Mouse (Mus musculus): Measurements from ENCODE around the gene Arpin. TPM values are rescaled to one million over a fixed set of nuclear protein-coding genes. Genes with fewer than 3 reads are reported as not detected.

Arpin gene
- total RNA-seq, 2 experiments from 2014 or later = 2.3 to 3.1 TPM

GRCm38 (mm10) chr7:79894790-79895189 is 40.4 kb downstream of the Arpin start:
- DNase-seq (ENCODE audit: low spot score) = no peak

DNA sequence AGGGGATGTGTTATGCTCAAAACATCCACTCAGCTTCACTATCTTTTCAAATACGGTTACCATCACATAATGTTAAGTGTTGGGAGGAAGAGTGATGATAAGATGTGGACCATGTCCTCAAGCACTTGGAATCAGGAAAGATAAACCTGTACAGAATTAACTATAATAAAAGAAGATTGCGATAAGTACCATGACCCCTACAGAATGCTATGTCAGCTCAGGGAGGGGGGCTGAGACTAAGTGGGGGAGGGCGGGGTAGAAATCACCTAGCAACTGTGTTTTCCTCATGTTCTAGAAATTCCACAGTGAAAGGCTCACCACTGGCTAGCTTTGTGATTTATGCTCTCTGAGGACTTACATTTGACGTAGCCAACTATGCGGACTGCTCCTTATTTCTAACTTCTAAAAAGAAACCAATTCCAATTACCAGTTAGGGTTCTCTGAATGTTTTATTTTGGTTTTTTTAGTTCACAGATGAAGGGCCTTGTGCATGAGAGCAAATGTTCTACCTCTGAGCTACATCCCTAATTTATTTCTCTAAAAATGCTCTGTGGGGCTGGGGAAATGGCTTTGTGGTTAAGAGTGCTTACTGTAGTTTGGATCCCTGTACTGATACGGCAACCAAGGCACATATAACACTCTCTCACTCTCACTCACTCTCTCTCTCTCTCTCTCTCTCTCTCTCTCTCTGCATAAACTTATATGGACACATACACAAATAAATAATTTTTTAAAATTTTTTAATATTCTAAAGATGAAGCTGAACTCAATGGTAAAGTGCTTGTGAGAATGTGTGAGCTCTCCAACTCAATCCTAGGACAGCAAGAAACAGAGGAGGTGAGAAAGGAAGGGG is 42.4 kb downstream of the Arpin start:
- DNase-seq (ENCODE audit: low spot score) = no peak

- DNase-seq (ENCODE audit: low spot score) = no peak
Observed at GRCm38 (mm10) chr7:79890436-79891221, 44.5 kb downstream of the Arpin start.

DNA sequence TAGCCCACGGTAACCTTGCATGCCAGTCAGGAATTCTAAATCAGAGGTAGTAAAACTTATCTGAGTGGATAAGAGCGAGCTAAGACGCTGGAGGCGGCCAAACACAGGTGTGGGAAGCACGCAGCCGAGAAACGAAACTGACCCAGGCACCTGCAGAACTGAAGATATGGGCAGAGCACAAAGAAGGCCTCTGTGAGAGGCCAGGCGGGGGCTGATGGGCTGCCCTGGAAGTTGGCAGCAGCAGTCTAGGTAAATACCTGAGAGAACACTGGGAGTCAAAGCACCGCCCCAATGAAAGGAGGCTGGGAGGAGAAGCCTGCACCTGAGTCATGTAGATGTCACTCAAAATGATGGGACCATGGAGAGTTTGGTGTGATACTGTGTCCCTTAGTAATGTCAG is 46.6 kb downstream of the Arpin start:
- DNase-seq (ENCODE audit: low spot score) = no peak

- no peak for DNase-seq (ENCODE audit: low spot score)
Observed at GRCm38 (mm10) chr7:79883613-79884334, 51.4 kb downstream of the Arpin start.

- no peak for DNase-seq (ENCODE audit: low spot score)
Observed at GRCm38 (mm10) chr7:79881901-79882300, 53.3 kb downstream of the Arpin start.

DNA sequence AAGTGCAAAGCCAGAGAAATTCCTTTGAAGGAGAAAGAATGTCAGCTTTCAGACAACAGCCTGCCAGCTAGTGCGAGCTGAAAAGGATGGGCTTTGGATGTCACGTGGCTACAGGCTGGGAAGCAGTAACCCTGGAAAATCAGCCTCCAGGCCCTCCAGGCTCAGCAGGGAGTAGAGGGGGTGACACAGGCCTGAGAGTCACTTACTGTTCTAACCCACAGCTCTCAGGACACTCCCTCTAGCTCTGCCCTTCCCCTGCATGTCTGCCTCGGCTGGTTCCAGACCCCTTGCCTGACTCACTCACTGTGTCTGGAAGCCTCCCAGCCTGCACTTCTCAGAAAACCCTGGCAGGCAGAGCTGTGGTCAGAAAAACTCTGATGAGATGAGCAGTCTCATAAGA is 54.2 kb downstream of the Arpin start:
- DNase-seq (ENCODE audit: low spot score) = peak; percentile 44

DNA sequence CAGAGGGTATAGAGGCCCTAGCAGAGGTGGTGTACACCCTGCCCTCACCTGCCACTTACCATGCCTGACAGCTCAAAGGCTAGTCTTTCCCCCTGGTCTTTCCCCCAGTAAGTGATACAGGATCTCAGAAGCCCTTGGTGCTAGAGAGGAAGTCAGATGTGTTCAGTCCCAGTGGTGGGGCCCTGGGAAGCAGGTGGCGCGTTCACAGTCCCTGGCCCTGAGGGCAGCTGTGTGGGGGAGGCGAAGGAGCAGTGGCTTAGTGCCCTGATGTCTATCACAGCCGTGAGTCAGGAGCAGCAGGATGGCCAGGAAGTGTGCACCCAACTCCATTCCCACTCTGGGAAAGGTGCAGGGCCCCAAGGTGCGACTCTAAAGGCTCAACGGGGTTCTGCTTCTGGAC is 55.1 kb downstream of the Arpin start:
- no peak for DNase-seq (ENCODE audit: low spot score)

GRCm38 (mm10) chr7:79878455-79879025 is 56.6 kb downstream of the Arpin start:
- DNase-seq (ENCODE audit: low spot score) = no peak

Small RNA genes lying within 50 kb of the gene (microRNA-seq; reads per million reads assigned to microRNA genes)
- gene Gm24541 = not detected

Other genes starting within 250 kb of the Arpin start
- under 1 TPM; 0.27 to 0.40 TPM for gene Kif7, start 219.6 kb downstream of the Arpin start, total RNA-seq (2021)
- 10 to 100 TPM; 10.3 to 18.3 TPM for gene Plin1, start 202.5 kb downstream of the Arpin start, total RNA-seq (2021)
- 10 to 100 TPM; 12.9 to 14.1 TPM for gene Pex11a, start 192.2 kb downstream of the Arpin start, total RNA-seq (2021)
- gene Wdr93, start 192.2 kb downstream of the Arpin start, total RNA-seq (2021) = under 1 TPM; 0.09 to 0.16 TPM
- not detected for gene Mesp1, start 141.6 kb downstream of the Arpin start, total RNA-seq (2021)
- gene Mesp2, start 124.6 kb downstream of the Arpin start, total RNA-seq (2021) = not detected
- 1 to 10 TPM; 3.8 to 5.6 TPM for gene Anpep, start 74.3 kb downstream of the Arpin start, total RNA-seq (2021)
- 10 to 100 TPM; 17.1 to 24.9 TPM for gene Ap3s2, start 14.7 kb downstream of the Arpin start, total RNA-seq (2021)
- gene Zfp710, start 89.5 kb upstream of the Arpin start, total RNA-seq (2021) = 10 to 100 TPM; 21.1 to 31.3 TPM
- gene Idh2, start 180.0 kb upstream of the Arpin start, total RNA-seq (2021) = 100 to 1,000 TPM; 317 to 516 TPM

Measured in gastrocnemius, adult 18-20 months (tissue).